Mouse (Mus musculus): ENCODE data around the gene Ndufc1. TPM values are rescaled to one million over a fixed set of nuclear protein-coding genes. Genes with fewer than 3 reads are reported as not detected.
A peak's percentile ranks its signal among the peaks of the same experiment; 100 is the strongest.

Ndufc1 gene
- polyA plus RNA-seq, 1 experiment from 2014 or later, result 1,832 TPM

GRCm38 (mm10) chr3:51365517-51365882, 43.3 kb downstream of the Ndufc1 start:
- Histone ChIP-seq H3K4me1 (ENCODE audit: control insufficient read depth in 2 of 2, insufficient read depth in 2 of 2, low read length in 2 of 2) (peaks cover 6 to 9% of the 10 kb centered on the region in 2 experiments), H3K9ac (ENCODE audit: low read length) (peak overlapping the region; percentile 21), H3K9me3 (ENCODE audit: control insufficient read depth, low read length) (no peaks in the 10 kb centered on the region), H3K4me2 (ENCODE audit: low read length) (peak overlapping the region; percentile 71), H3K27ac (replicated peaks in 1 of 2; ENCODE audit: control insufficient read depth in 1 of 2, insufficient read depth in 1 of 2, low read depth in 2 of 2, low read length in 2 of 2) (no peak overlapping the region), H3K36me3 (ENCODE audit: control insufficient read depth, insufficient read depth, low read length) (no peaks in the 10 kb centered on the region), H3K4me3 (ENCODE audit: control insufficient read depth in 1 of 2, insufficient read depth in 1 of 2, low read depth in 1 of 2, low read length in 2 of 2) (peak overlapping the region in 1 of 2 experiments; percentile 38; a peak in 2 of 4 replicates), H3K27me3 (ENCODE audit: control insufficient read depth, insufficient read depth, low read length) (no peaks in the 10 kb centered on the region)
- no peak for ATAC-seq (ENCODE audit: insufficient number of reproducible peaks, insufficient read depth, low FRiP score, low read depth)
- 3% methylated on average over 3 of the region's 3 CpGs for WGBS

GRCm38 (mm10) chr3:51364703-51365516, 43.9 kb downstream of the Ndufc1 start:
- Histone ChIP-seq H3K4me3 (ENCODE audit: control insufficient read depth in 1 of 2, insufficient read depth in 1 of 2, low read depth in 1 of 2, low read length in 2 of 2) (peak overlapping the region; percentile 38 to 42), H3K27ac (replicated peaks in 1 of 2; ENCODE audit: control insufficient read depth in 1 of 2, insufficient read depth in 1 of 2, low read depth in 2 of 2, low read length in 2 of 2) (peak overlapping the region; percentile 12 to 41), H3K36me3 (ENCODE audit: control insufficient read depth, insufficient read depth, low read length) (no peaks in the 10 kb centered on the region), H3K9ac (ENCODE audit: low read length) (peak overlapping the region; percentile 21), H3K4me2 (ENCODE audit: low read length) (peak overlapping the region; percentile 71), H3K9me3 (ENCODE audit: control insufficient read depth, low read length) (no peaks in the 10 kb centered on the region), H3K27me3 (ENCODE audit: control insufficient read depth, insufficient read depth, low read length) (no peaks in the 10 kb centered on the region), H3K4me1 (ENCODE audit: control insufficient read depth in 2 of 2, insufficient read depth in 2 of 2, low read length in 2 of 2) (peaks cover 6 to 9% of the 10 kb centered on the region in 2 experiments)
- WGBS, result 5% methylated on average over 31 of the region's 31 CpGs
- ATAC-seq (ENCODE audit: insufficient number of reproducible peaks, insufficient read depth, low FRiP score, low read depth), result peak; percentile 82

- Histone ChIP-seq H3K4me3 (ENCODE audit: control insufficient read depth in 1 of 2, insufficient read depth in 1 of 2, low read depth in 1 of 2, low read length in 2 of 2) (no peak overlapping the region), H3K9ac (ENCODE audit: low read length) (no peak overlapping the region), H3K27ac (replicated peaks in 1 of 2; ENCODE audit: control insufficient read depth in 1 of 2, insufficient read depth in 1 of 2, low read depth in 2 of 2, low read length in 2 of 2) (no peak overlapping the region), H3K4me2 (ENCODE audit: low read length) (peak overlapping the region; percentile 9; the same call in 1 of the 2 replicates), H3K27me3 (ENCODE audit: control insufficient read depth, insufficient read depth, low read length) (no peaks in the 10 kb centered on the region), H3K9me3 (ENCODE audit: control insufficient read depth, low read length) (no peaks in the 10 kb centered on the region), H3K36me3 (ENCODE audit: control insufficient read depth, insufficient read depth, low read length) (no peaks in the 10 kb centered on the region), H3K4me1 (ENCODE audit: control insufficient read depth in 2 of 2, insufficient read depth in 2 of 2, low read length in 2 of 2) (peaks cover 12 to 13% of the 10 kb centered on the region in 2 experiments)
- 34% methylated on average over 9 of the region's 9 CpGs for WGBS
- no peak for ATAC-seq (ENCODE audit: insufficient number of reproducible peaks, insufficient read depth, low FRiP score, low read depth)
Measured at GRCm38 (mm10) chr3:51361066-51361465, 47.7 kb downstream of the Ndufc1 start.

GRCm38 (mm10) chr3:51359558-51360307, 49.1 kb downstream of the Ndufc1 start:
- no peak overlapping the region for H3K9ac ChIP-seq (ENCODE audit: low read length)
- no peaks in the 10 kb centered on the region for H3K9me3 ChIP-seq (ENCODE audit: control insufficient read depth, low read length)
- no peak for ATAC-seq (ENCODE audit: insufficient number of reproducible peaks, insufficient read depth, low FRiP score, low read depth)
- WGBS, result 26% methylated on average over 14 of the region's 14 CpGs
- peak overlapping the region; percentile 83 for H3K4me2 ChIP-seq (ENCODE audit: low read length)
- H3K27ac ChIP-seq (replicated peaks in 1 of 2; ENCODE audit: control insufficient read depth in 1 of 2, insufficient read depth in 1 of 2, low read depth in 2 of 2, low read length in 2 of 2), result no peak overlapping the region
- H3K4me1 ChIP-seq (ENCODE audit: control insufficient read depth in 2 of 2, insufficient read depth in 2 of 2, low read length in 2 of 2), result peaks cover 7 to 9% of the 10 kb centered on the region in 2 experiments; a peak in 3 of 4 replicates
- no peaks in the 10 kb centered on the region for H3K36me3 ChIP-seq (ENCODE audit: control insufficient read depth, insufficient read depth, low read length)
- peak overlapping the region; percentile 55 to 56; a peak in 3 of 4 replicates for H3K4me3 ChIP-seq (ENCODE audit: control insufficient read depth in 1 of 2, insufficient read depth in 1 of 2, low read depth in 1 of 2, low read length in 2 of 2)
- H3K27me3 ChIP-seq (ENCODE audit: control insufficient read depth, insufficient read depth, low read length), result no peaks in the 10 kb centered on the region

GRCm38 (mm10) chr3:51358660-51359557, 49.9 kb downstream of the Ndufc1 start:
- peak overlapping the region; percentile 55 to 56 for H3K4me3 ChIP-seq (ENCODE audit: control insufficient read depth in 1 of 2, insufficient read depth in 1 of 2, low read depth in 1 of 2, low read length in 2 of 2)
- ATAC-seq (ENCODE audit: insufficient number of reproducible peaks, insufficient read depth, low FRiP score, low read depth), result peak; percentile 58; the same call in 1 of the 2 replicates
- WGBS, result 2% methylated on average over 50 of the region's 50 CpGs
- H3K9ac ChIP-seq (ENCODE audit: low read length), result peak overlapping the region; percentile 78
- H3K27ac ChIP-seq (replicated peaks in 1 of 2; ENCODE audit: control insufficient read depth in 1 of 2, insufficient read depth in 1 of 2, low read depth in 2 of 2, low read length in 2 of 2), result peak overlapping the region; percentile 44 to 74
- H3K36me3 ChIP-seq (ENCODE audit: control insufficient read depth, insufficient read depth, low read length), result no peaks in the 10 kb centered on the region
- H3K27me3 ChIP-seq (ENCODE audit: control insufficient read depth, insufficient read depth, low read length), result no peaks in the 10 kb centered on the region
- H3K4me1 ChIP-seq (ENCODE audit: control insufficient read depth in 2 of 2, insufficient read depth in 2 of 2, low read length in 2 of 2), result peaks cover 4 to 6% of the 10 kb centered on the region in 2 experiments; a peak in 2 of 4 replicates
- peak overlapping the region; percentile 83 for H3K4me2 ChIP-seq (ENCODE audit: low read length)
- H3K9me3 ChIP-seq (ENCODE audit: control insufficient read depth, low read length), result no peaks in the 10 kb centered on the region

GRCm38 (mm10) chr3:51358181-51358580, 50.6 kb downstream of the Ndufc1 start:
- no peaks in the 10 kb centered on the region for H3K36me3 ChIP-seq (ENCODE audit: control insufficient read depth, insufficient read depth, low read length)
- peak overlapping the region; percentile 55 to 57 for H3K4me3 ChIP-seq (ENCODE audit: control insufficient read depth in 1 of 2, insufficient read depth in 1 of 2, low read depth in 1 of 2, low read length in 2 of 2)
- H3K9me3 ChIP-seq (ENCODE audit: control insufficient read depth, low read length), result no peaks in the 10 kb centered on the region
- H3K4me1 ChIP-seq (ENCODE audit: control insufficient read depth in 2 of 2, insufficient read depth in 2 of 2, low read length in 2 of 2), result peaks cover 4 to 6% of the 10 kb centered on the region in 2 experiments; a peak in 2 of 4 replicates
- H3K27ac ChIP-seq (replicated peaks in 1 of 2; ENCODE audit: control insufficient read depth in 1 of 2, insufficient read depth in 1 of 2, low read depth in 2 of 2, low read length in 2 of 2), result no peak overlapping the region
- WGBS, result 10% methylated on average over 15 of the region's 15 CpGs
- no peaks in the 10 kb centered on the region for H3K27me3 ChIP-seq (ENCODE audit: control insufficient read depth, insufficient read depth, low read length)
- no peak overlapping the region for H3K9ac ChIP-seq (ENCODE audit: low read length)
- H3K4me2 ChIP-seq (ENCODE audit: low read length), result peak overlapping the region; percentile 83
- no peak for ATAC-seq (ENCODE audit: insufficient number of reproducible peaks, insufficient read depth, low FRiP score, low read depth)

- no peaks in the 10 kb centered on the region for H3K27me3 ChIP-seq (ENCODE audit: control insufficient read depth, insufficient read depth, low read length)
- no peak overlapping the region for H3K9ac ChIP-seq (ENCODE audit: low read length)
- ATAC-seq (ENCODE audit: insufficient number of reproducible peaks, insufficient read depth, low FRiP score, low read depth), result no peak
- H3K4me2 ChIP-seq (ENCODE audit: low read length), result peak overlapping the region; percentile 83
- no peaks in the 10 kb centered on the region for H3K9me3 ChIP-seq (ENCODE audit: control insufficient read depth, low read length)
- H3K36me3 ChIP-seq (ENCODE audit: control insufficient read depth, insufficient read depth, low read length), result no peaks in the 10 kb centered on the region
- 18% methylated on average over 14 of the region's 14 CpGs for WGBS
- peaks cover 4 to 6% of the 10 kb centered on the region in 2 experiments; a peak in 2 of 4 replicates for H3K4me1 ChIP-seq (ENCODE audit: control insufficient read depth in 2 of 2, insufficient read depth in 2 of 2, low read length in 2 of 2)
- peak overlapping the region; percentile 55 to 57 for H3K4me3 ChIP-seq (ENCODE audit: control insufficient read depth in 1 of 2, insufficient read depth in 1 of 2, low read depth in 1 of 2, low read length in 2 of 2)
- no peak overlapping the region for H3K27ac ChIP-seq (replicated peaks in 1 of 2; ENCODE audit: control insufficient read depth in 1 of 2, insufficient read depth in 1 of 2, low read depth in 2 of 2, low read length in 2 of 2)
Measured at GRCm38 (mm10) chr3:51357624-51358023, 51.2 kb downstream of the Ndufc1 start.

Measured in heart, embryonic 14.5 days (tissue).